Mouse (Mus musculus) liver, postnatal 0 days (tissue): ENCODE results near the gene Thap8.

ENCODE experiments used
- CTCF ChIP-seq: sonication (generic); IDR thresholded peaks from 2 replicates; pipeline ENCODE4 v1.5.1; 2016; ENCODE audit warnings: antibody characterized with exemption, low read depth
- EP300 ChIP-seq: IDR thresholded peaks from 2 replicates; pipeline ENCODE4 v1.6.1; 2016; ENCODE audit warnings: antibody characterized with exemption, low read depth, mild to moderate bottlenecking

GRCm38 (mm10) chr7:30289071-30289713, 9.3 kb downstream of the Thap8 start:
- TF ChIP-seq CTCF (no peak), EP300 (no peak)
